Mouse (Mus musculus): ENCODE measurements around the gene Zfp189.

The Zfp189 gene

DNA sequence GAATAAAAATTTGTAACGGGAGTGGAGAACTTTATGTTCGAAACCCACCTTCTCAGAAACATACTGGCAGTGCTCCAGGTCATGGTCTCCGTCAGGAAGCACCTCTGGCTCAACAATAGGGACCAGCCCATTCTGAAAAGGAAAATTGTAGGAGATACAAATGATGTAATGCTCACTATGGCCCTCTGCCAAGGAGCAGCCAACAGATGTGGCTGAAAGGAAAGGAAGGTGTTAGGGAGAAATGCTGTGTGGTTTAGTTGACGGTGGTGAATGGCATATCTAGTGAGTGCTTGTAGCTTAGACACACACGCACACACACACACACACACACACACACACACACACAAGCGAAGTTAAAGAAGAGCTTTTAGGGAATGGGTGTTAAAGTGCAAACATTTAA lies 18.7 kb downstream of the Zfp189 start:
- DNase-seq (ENCODE audit: low spot score): no peak

DNA sequence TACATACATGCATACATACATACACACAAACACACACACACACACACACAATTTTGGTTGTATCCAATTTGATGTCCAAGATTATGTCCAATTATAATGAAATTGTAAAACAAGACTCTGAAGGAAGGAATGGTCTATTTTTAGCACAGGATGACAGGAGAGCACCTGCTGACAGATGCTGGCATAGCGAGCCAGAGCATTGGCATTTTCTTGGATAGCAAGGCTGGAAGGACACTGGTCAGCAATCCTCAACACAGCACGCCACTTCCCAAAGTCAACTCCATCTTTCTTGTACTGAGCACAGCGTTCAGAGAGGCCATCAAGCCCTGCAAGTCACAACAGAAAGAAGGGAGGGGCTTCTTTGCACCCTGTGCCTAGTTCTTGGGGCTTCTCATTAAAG lies 20.0 kb downstream of the Zfp189 start:
- no peak for DNase-seq (ENCODE audit: low spot score)

DNA sequence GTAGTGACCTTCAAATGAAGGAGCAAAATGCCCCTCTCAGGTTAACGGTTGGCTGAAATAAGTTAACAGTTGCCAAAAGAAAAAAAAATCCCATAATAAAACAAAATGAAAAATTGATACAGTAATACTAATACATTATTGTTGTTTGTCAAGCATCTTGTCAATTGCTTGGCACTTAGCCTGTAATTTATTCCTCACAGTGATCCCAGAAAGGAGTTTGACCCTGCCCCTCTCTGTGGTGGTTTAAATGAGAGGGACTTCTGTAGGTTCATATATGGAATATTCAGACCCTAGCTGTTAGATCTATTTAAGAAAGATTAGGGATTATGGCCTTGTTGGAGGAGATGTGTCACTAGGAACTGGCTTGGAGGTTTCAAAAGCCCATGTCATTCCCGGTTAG lies 25.1 kb downstream of the Zfp189 start:
- no peak for DNase-seq (ENCODE audit: low spot score)

DNA sequence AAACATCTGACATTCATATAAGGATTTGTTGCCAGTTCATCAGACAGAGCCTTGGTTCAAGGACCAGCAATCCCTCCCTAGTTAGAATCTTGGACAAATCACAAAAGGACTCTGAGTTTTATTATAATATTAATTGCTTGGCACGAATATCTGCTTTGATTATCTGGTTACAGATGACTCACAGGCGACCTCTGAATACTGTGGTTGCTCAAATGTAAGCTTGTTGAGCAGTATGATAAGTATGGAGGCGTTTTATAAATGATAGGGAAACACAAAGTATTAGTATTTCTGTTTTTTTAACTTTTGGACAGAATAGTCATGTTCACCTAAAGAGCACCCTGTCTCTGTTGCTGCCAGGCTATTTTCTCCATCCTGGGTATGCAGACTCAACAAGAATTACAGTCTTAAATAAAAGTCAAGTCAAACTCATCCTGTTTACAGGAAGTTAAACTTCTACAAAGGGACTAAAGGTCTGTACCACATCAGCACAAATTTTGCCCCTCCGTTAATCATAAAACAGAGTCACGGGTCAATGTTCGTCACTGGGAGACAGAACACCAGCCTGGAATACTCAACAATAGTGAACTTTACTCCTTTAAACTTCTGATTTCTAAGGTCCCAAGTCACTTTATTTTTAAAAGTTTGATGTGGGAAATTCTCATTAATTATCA lies 26.0 kb downstream of the Zfp189 start:
- no peak for DNase-seq (ENCODE audit: low spot score)

DNA sequence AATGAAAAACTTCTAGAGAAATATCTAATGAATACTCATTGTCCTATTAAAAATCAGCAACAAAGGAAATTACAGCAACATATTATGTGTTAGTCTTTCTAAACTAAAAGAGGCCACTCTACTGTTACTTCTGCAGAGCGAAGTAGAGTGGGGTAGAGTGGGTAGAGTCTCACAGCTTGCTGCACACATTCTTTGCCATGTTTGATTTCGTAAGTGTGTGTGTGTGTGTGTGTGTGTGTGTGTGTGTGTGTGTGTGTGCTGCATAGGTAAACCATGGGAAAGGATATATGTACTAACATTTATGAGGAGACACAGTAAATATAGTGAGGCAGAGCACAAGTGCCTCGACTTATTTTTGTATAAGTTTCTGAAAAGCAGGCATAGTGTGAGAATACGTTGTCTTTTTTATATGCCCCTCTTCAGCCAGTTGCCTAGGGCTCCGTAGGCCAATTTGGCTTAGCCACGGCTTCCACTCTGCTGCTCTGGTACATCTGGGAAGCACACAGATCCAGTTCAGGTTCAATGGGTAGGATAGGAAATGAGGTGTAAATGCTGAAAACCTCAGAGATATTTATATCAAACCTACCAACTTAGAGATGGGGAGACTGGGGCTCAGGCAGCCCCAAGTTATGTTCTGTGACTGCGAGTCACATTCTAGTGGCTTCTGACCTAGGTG lies 26.7 kb downstream of the Zfp189 start:
- no peak for DNase-seq (ENCODE audit: low spot score)

DNA sequence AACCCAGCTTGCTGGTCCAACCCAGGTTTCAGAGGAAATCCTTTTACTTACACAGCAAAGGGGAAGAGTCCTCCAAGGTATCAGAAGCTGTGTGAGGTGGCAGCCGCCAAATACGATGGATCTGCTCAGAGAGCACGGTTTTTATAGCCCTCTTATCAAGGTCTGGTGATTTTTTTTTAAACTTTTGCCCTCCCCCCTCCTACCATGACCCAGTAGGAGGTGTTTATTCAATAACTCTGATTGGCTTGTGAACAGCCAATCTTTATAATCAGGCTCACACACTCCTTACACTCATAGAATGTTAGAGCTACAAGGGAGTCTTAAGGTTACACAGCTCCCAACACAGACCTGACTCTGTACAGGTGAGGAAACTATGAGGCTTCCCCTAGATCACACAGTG lies 28.4 kb downstream of the Zfp189 start, which contains the start of gene Aldob:
Aldob (minus strand) TSS at position 164 of the 400 bp plus-strand sequence.
- no peak for DNase-seq (ENCODE audit: low spot score)

DNA sequence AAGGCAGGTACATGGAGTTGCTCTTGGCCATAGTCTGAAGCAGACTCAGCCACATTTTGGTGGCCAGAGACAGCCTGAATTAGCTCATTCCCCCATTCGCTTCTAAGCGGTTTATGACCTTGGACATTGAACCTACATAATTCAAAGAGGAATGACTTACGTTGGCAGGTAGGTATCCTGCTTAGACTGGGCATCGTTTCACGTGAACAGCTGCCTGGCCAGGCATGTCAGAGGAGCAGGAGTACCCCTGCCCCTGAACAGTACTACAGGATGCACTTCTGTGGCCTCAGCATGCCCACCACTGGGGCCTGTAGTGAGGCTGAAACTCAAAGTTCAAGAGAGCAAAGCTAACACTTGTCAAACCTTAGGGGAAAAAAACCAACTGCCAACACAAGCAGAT lies 32.4 kb downstream of the Zfp189 start:
- DNase-seq (ENCODE audit: low spot score): no peak

DNA sequence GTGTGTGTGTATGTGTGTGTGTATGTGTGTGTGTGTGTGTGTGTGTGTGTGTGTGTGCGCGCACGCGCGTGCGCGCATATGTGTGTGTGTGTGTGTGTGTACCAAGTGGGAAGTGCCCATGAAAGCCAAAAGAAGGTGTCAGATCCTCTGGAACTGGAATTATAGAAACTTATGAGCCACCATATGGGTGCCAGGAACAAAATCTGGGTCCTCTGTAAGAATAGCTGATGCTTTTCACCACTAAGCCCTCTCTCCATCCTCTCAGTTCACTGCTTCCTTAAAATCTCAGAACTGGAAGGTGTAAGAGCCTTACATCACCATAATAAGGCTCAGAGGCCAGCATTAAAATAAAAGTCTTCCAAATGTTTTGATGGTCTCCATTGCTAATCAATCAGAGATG lies 36.4 kb downstream of the Zfp189 start:
- DNase-seq (ENCODE audit: low spot score): no peak

DNA sequence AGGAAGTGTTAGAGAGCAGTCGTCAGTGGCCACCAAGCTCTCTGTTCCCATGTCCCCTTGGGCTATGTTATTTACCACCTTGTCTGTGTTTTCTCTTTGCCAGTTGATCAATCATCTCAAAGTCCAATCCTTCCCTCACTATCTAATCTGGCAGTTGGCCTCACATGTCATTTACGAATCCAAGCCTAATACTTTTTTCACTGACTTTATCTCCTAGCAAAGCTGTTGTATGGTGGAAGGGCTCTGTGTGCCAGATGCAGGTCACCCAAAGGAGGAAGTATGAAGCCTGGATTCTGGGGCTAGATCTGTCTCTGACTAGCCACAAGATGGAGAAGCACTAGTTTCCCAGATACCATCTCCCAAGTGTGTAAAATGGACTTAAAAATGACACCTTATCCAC lies 37.2 kb downstream of the Zfp189 start:
- no peak for DNase-seq (ENCODE audit: low spot score)

DNA sequence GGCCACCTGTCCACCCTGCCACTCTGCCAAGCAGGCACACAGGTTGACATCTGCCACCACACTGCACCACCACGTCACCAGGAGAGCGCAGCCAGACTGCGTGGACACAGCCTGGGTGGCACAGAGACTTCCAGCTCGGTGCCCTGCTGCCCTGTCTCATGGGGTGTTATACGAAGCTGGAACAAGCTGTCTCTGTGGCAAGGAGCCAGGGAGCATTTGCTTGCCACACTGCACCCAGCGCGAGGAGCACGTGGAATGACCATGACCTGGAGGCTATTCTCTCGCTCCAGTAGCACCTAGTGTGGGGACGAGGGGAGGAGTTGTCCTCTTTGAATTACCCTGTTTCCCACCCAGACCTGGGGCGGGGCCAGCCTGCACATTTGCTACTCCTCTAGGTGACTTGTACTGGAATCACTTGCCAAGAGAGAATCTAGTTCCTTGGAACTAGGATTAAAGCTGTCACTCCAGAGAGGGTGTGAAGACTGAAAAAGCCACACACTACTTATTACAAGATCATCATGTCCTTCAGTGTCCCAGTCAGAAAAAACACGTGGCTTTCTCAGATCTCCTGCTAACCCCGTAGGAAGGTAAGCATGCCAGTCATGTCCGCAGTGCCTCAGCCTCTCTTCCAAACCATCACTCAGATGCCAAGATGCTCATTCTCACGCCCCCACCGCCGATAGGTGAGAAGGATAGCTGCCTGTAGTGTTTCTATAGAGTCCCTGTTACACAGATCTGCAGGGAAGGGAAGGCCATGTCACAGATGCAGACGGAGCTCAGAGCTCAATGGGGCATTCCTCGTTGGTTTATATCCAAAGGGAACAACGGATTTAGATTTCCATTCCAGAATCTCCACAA lies 39.2 kb downstream of the Zfp189 start:
- DNase-seq (ENCODE audit: low spot score): peak; percentile 44

DNA sequence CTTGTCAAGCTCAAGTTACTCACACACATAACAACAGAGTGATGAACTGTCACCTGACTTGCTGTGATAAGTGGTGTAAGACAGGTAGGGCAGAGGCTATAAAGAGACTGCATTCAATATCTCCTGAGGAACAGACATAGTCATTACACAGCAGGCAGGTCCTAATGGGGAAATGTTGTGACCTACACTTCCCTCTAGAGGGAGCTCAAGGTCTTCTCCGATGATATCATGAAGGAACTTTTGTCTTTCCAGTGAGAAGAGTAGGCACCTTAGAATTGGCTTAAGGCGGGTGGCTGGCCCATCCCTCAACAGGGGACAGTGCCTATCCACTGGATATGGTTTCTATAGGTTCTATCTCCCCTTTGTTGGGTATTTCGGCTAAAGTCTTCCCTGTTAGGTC lies 46.6 kb downstream of the Zfp189 start:
- DNase-seq (ENCODE audit: low spot score): peak; percentile 27

DNA sequence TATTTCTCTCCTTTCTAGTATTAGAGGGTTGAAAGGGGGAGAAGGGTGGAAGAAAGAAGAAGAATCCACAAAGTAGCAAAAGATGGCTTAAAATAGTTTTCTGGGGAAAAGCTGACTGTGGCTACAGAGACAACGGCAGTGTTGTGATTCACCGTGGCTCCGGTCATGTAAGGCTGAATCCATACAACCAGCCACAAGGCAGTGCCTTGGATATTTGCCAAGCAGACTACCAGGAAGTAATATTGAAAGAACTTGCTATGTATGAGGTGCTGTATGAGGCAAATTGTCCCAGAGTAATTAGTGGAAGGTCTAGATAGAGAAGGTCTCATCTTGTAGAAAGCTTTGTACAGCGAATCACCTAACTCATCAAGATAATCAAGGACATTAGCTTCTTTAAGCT lies 51.2 kb downstream of the Zfp189 start:
- DNase-seq (ENCODE audit: low spot score): no peak
